Comparison of ENCODE assay signal across 25 mouse cellular contexts in the genomic region with DNA sequence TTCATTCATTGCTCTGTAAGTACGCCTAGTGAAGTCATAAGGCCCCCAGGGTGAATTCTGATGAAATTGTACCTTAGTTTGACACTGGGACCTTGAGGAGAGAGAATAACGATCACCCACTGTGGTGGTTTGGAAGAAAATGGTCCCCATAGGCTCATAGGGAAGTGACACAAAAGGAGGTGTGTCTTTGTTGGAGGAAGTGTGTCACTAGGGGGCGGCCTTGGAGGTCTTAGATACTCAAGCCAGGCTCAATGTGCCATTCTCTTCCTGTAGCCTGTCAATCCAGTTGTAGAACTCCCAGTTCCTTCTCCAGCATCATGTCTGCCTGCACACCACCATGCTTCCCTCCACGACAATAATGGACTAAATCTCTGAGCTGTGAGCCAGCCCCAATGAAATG. TPM values are rescaled to one million over a fixed set of nuclear protein-coding genes. Genes with fewer than 3 reads are reported as not detected.
DNase-seq lines count a peak whose midpoint lies in the region.
"Had no signal": no experiment of that assay in that cellular context is flagged by ENCODE, and none has a peak within 500 bp of the region (broad histone marks: within the 10 kb centered on the region; RNA-seq: fewer than 3 reads in every experiment).

No protein-coding gene starts in this region.

- 0 out of 2 replicates have a peak, but pooled peaks cover 5% of the 10 kb centered on the region for H3K9me3 ChIP-seq in forebrain, embryonic 10.5 days
- H3K9me3 ChIP-seq: G1E had no signal

- DNase-seq in 416B (ENCODE audit: low read depth) (peak; percentile 13), ES-CJ7 (ENCODE audit: low read depth, low spot score) (peak; percentile 71), R1 (ENCODE audit: low read depth, low spot score) (peak; percentile 87), ZHBTc4 (ENCODE audit: low read depth, low spot score) (peak; percentile 68)
- DNase-seq in layer of hippocampus, postnatal 14 days (ENCODE audit: low spot score in 2 of 2), result no peak
- no peak for DNase-seq in forebrain, embryonic 10.5 days (ENCODE audit: extremely low spot score, low spot score)
- no peak for DNase-seq in left cerebral cortex, adult 8-10 months (ENCODE audit: low spot score in 2 of 2)
- DNase-seq in embryo, embryonic 9.5 days (ENCODE audit: extremely low spot score), result no peak
- DNase-seq: adrenal gland, adult 2 months; adrenal gland, adult 8-10 months; adrenal gland, postnatal 10 days; adrenal gland, postnatal 14 days; adrenal gland, postnatal 25 days; adrenal gland, postnatal 36 days; B cell, adult 2 months; cerebellum, adult 11 months; cerebellum, adult 11-12 months; cerebellum, adult 18-20 months; cerebellum, adult 2 months; cerebellum, adult 8-10 months; cerebellum, adult 9-10 months had no signal

- no peak overlapping the region for H3K27ac ChIP-seq in forebrain, embryonic 10.5 days

- H3K4me3 ChIP-seq in forebrain, embryonic 10.5 days, result no peak overlapping the region

- H3K4me1 ChIP-seq in forebrain, embryonic 10.5 days, result no peaks in the 10 kb centered on the region

- 86% methylated on average over 4 of the region's 4 CpGs for WGBS in forebrain, embryonic 10.5 days

- no peaks in the 10 kb centered on the region for H3K27me3 ChIP-seq in forebrain, embryonic 10.5 days (ENCODE audit: poor library complexity, severe bottlenecking)
- H3K27me3 ChIP-seq: CH12.LX, Patski had no signal

- no peaks in the 10 kb centered on the region for H3K36me3 ChIP-seq in forebrain, embryonic 10.5 days (replicated peaks)
- H3K36me3 ChIP-seq: G1E had no signal

RNA-seq across cellular contexts. Expression of a gene that starts 34.7 kb away (rescaled TPM):
- 100 to 1,000 TPM; 497 to 522 TPM for total RNA-seq in layer of hippocampus, postnatal 14 days (2021)
- 3.2 and 3.5 TPM in 2 replicates for polyA plus RNA-seq in forebrain, embryonic 10.5 days (2016; fragmentation: Nextera tagmentation; extraction: Ambion mirVana)
- 100 to 1,000 TPM; 540 to 596 (median 571) TPM for total RNA-seq in left cerebral cortex, adult 8-10 months (2022)
- total RNA-seq: G1E, MEL had no signal
- polyA plus RNA-seq: G1E had no signal

Comparison
In these comparisons a context has a peak if more than half of its experiments do, and no peak if none do; other contexts are left out.
1. DNase-seq: peak in 416B (single experiment), ES-CJ7 (single experiment), R1 (single experiment) and ZHBTc4 (single experiment); none in layer of hippocampus, postnatal 14 days (0 of 2), forebrain, embryonic 10.5 days (single experiment), left cerebral cortex, adult 8-10 months (0 of 2) and embryo, embryonic 9.5 days (single experiment).